ENCODE assay signal across 8 mouse cellular contexts in genomic region chr10:42410748-42411537, GRCm38 (mm10).
DNase-seq lines count a peak whose midpoint lies in the region; ATAC-seq and TF ChIP-seq lines count a peak whose summit lies in the region.

No protein-coding gene starts in this region.

- no peaks in the 10 kb centered on the region for H3K9me3 ChIP-seq in heart, postnatal 0 days (replicated peaks; ENCODE audit: control insufficient read depth, low read length)
- no peaks in the 10 kb centered on the region for H3K9me3 ChIP-seq in limb, embryonic 10.5 days (replicated peaks)
- no peaks in the 10 kb centered on the region for H3K9me3 ChIP-seq in stomach, postnatal 0 days (ENCODE audit: control insufficient read depth, low read length)

- peaks cover 22% of the 10 kb centered on the region; the same call in 1 of the 2 replicates for H3K36me3 ChIP-seq in heart, postnatal 0 days (replicated peaks; ENCODE audit: control insufficient read depth, insufficient read depth, low read length)
- H3K36me3 ChIP-seq in limb, embryonic 10.5 days: no peaks in the 10 kb centered on the region
- H3K36me3 ChIP-seq in stomach, postnatal 0 days (ENCODE audit: control insufficient read depth, insufficient read depth, low read length): peaks cover 4% of the 10 kb centered on the region; the same call in 1 of the 2 replicates

- 0 out of 2 replicates have a peak overlapping the region, but pooled peaks have one; percentile 19 for H3K4me2 ChIP-seq in heart, postnatal 0 days (ENCODE audit: low read depth, low read length)
- no peak overlapping the region for H3K4me2 ChIP-seq in stomach, postnatal 0 days (replicated peaks; ENCODE audit: low read depth)

- ATAC-seq in frontal cortex, adult (ENCODE audit: low TSS enrichment): peak; percentile 16; the same call in 1 of the 2 replicates
- peak; percentile 83 for ATAC-seq in heart, postnatal 0 days (ENCODE audit: insufficient read depth, low read depth)
- no peak for ATAC-seq in stomach, postnatal 0 days (ENCODE audit: low FRiP score, low TSS enrichment)

- no peak for TF ChIP-seq CTCF in heart, postnatal 0 days (IDR thresholded peaks at IDR 0.05; ENCODE audit: low read depth)
- no peak for TF ChIP-seq CTCF in stomach, postnatal 0 days (IDR thresholded peaks at IDR 0.05; ENCODE audit: low read depth)

- no peak overlapping the region for H3K4me3 ChIP-seq in heart, postnatal 0 days (ENCODE audit: low read depth, low read length)
- no peak overlapping the region for H3K4me3 ChIP-seq in limb, embryonic 10.5 days
- no peak overlapping the region for H3K4me3 ChIP-seq in stomach, postnatal 0 days (ENCODE audit: low read depth, low read length)

- H3K27ac ChIP-seq in heart, postnatal 0 days (ENCODE audit: low read depth): peak overlapping the region; percentile 56
- no peak overlapping the region for H3K27ac ChIP-seq in limb, embryonic 10.5 days
- H3K27ac ChIP-seq in stomach, postnatal 0 days (replicated peaks): no peak overlapping the region

- no peak overlapping the region for H3K9ac ChIP-seq in heart, postnatal 0 days (replicated peaks; ENCODE audit: low read depth, low read length)
- no peak overlapping the region for H3K9ac ChIP-seq in stomach, postnatal 0 days (ENCODE audit: low read length)

- WGBS in heart, postnatal 0 days: 17% methylated on average over 6 of the region's 6 CpGs
- 87% methylated on average over 6 of the region's 6 CpGs for WGBS in limb, embryonic 10.5 days
- 53% methylated on average over 6 of the region's 6 CpGs for WGBS in stomach, postnatal 0 days

- no peaks in the 10 kb centered on the region for H3K27me3 ChIP-seq in heart, postnatal 0 days (ENCODE audit: control insufficient read depth, insufficient read depth, low read length)
- H3K27me3 ChIP-seq in limb, embryonic 10.5 days (ENCODE audit: low read depth, poor library complexity, severe bottlenecking): no peaks in the 10 kb centered on the region
- H3K27me3 ChIP-seq in stomach, postnatal 0 days (ENCODE audit: control insufficient read depth, insufficient read depth, low read length): no peaks in the 10 kb centered on the region

- H3K4me1 ChIP-seq in heart, postnatal 0 days (ENCODE audit: control insufficient read depth, insufficient read depth): peaks cover 7% of the 10 kb centered on the region; the same call in 1 of the 2 replicates
- H3K4me1 ChIP-seq in limb, embryonic 10.5 days: no peaks in the 10 kb centered on the region
- no peaks in the 10 kb centered on the region for H3K4me1 ChIP-seq in stomach, postnatal 0 days (replicated peaks; ENCODE audit: control insufficient read depth, insufficient read depth)

- no peak for TF ChIP-seq EP300 in heart, postnatal 0 days (IDR thresholded peaks at IDR 0.05; ENCODE audit: low read depth)
- no peak for TF ChIP-seq EP300 in stomach, postnatal 0 days (optimal IDR thresholded peaks at IDR 0.05)

- no peak for DNase-seq in frontal cortex, postnatal 25 days (ENCODE audit: low spot score in 2 of 2)
- DNase-seq in adrenal gland, postnatal 36 days: peak; percentile 9 to 45
- peak; percentile 76 for DNase-seq in heart, postnatal 0 days (ENCODE audit: low spot score)
- peak; percentile 7 for DNase-seq in limb, embryonic 10.5 days (ENCODE audit: low spot score)
- DNase-seq in stomach, postnatal 0 days (ENCODE audit: low spot score): peak; percentile 25
- DNase-seq in thymus, adult 18-20 months: no peak
- no peak for DNase-seq in spleen, adult 12 weeks (ENCODE audit: low spot score)

Comparison
In these comparisons a context has a peak if more than half of its experiments do, and no peak if none do; other contexts are left out.
1. DNase-seq: peak in adrenal gland, postnatal 36 days (2 of 2), heart, postnatal 0 days (single experiment), limb, embryonic 10.5 days (single experiment) and stomach, postnatal 0 days (single experiment); none in frontal cortex, postnatal 25 days (0 of 2), thymus, adult 18-20 months (0 of 2) and spleen, adult 12 weeks (single experiment).